Comparison of ENCODE assay signal across 8 mouse cellular contexts in genomic region chr8:94874358-94874757, GRCm38 (mm10). TPM values are rescaled to one million over a fixed set of nuclear protein-coding genes. Genes with fewer than 3 reads are reported as not detected.
A peak's percentile ranks its signal among the peaks of the same experiment; 100 is the strongest.
DNase-seq lines count a peak whose midpoint lies in the region; ATAC-seq and TF ChIP-seq lines count a peak whose summit lies in the region.

No protein-coding gene starts in this region.

- no peak overlapping the region for H3K27ac ChIP-seq in bone marrow macrophage, adult 2 months (ENCODE audit: insufficient read depth, low read depth, low read length)
- no peak overlapping the region; a peak in 1 of 4 replicates for H3K27ac ChIP-seq in heart, embryonic 14.5 days (replicated peaks in 1 of 2; ENCODE audit: control insufficient read depth in 1 of 2, insufficient read depth in 1 of 2, low read depth in 2 of 2, low read length in 2 of 2)
- H3K27ac ChIP-seq in kidney, postnatal 0 days = no peak overlapping the region

- 8% methylated on average over 6 of the region's 6 CpGs for WGBS in heart, embryonic 14.5 days
- WGBS in kidney, postnatal 0 days = 9% methylated on average over 6 of the region's 6 CpGs
- 8% methylated on average over 6 of the region's 6 CpGs for WGBS in lung, adult 2 months

- 0 out of 2 replicates have a peak, but pooled peaks cover 7% of the 10 kb centered on the region for H3K4me1 ChIP-seq in bone marrow macrophage, adult 2 months (ENCODE audit: control insufficient read depth, insufficient read depth, low read length)
- peaks cover 79% of the 10 kb centered on the region for H3K4me1 ChIP-seq in erythroblast, embryonic 14.5 days (ENCODE audit: control insufficient read depth)
- H3K4me1 ChIP-seq in heart, embryonic 14.5 days (ENCODE audit: control insufficient read depth in 2 of 2, insufficient read depth in 2 of 2, low read length in 2 of 2) = peaks cover 36 to 54% of the 10 kb centered on the region in 2 experiments
- peaks cover 28% of the 10 kb centered on the region for H3K4me1 ChIP-seq in kidney, postnatal 0 days (replicated peaks; ENCODE audit: insufficient read depth, low read length)
- H3K4me1 ChIP-seq in lung, adult 2 months (ENCODE audit: control insufficient read depth, insufficient read depth, low read length) = peaks cover 24% of the 10 kb centered on the region

- H3K4me2 ChIP-seq in heart, embryonic 14.5 days (ENCODE audit: low read length) = peak overlapping the region; percentile 97
- peak overlapping the region; percentile 94 for H3K4me2 ChIP-seq in kidney, postnatal 0 days (ENCODE audit: low read length)

- peak; percentile 98 for TF ChIP-seq CTCF in bone marrow macrophage, adult 2 months (IDR thresholded peaks at IDR 0.05; ENCODE audit: low read depth, low read length)
- TF ChIP-seq CTCF in kidney, postnatal 0 days (IDR thresholded peaks at IDR 0.05; ENCODE audit: low read depth) = peak; percentile 87
- TF ChIP-seq CTCF in lung, adult 2 months (IDR thresholded peaks at IDR 0.05; ENCODE audit: insufficient read depth, low read length) = peak; percentile 80

- peak overlapping the region; percentile 85; the same call in 1 of the 2 replicates for H3K9ac ChIP-seq in heart, embryonic 14.5 days (ENCODE audit: low read length)
- H3K9ac ChIP-seq in kidney, postnatal 0 days (ENCODE audit: low read depth, low read length) = no peak overlapping the region

- peak; percentile 86 for DNase-seq in ES-CJ7 (ENCODE audit: low read depth, low spot score)
- peak; percentile 82 for DNase-seq in kidney, postnatal 0 days (ENCODE audit: low spot score)
- peak; percentile 78 for DNase-seq in lung, adult 2 months
- peak; percentile 51 for DNase-seq in retina, postnatal 7 days (ENCODE audit: low read depth, low spot score)
- DNase-seq in urinary bladder, postnatal 14 days (ENCODE audit: low spot score) = peak; percentile 76

- H3K9me3 ChIP-seq in erythroblast, embryonic 14.5 days (ENCODE audit: control insufficient read depth, low read length) = no peaks in the 10 kb centered on the region; the same call in 1 of the 2 replicates
- no peaks in the 10 kb centered on the region for H3K9me3 ChIP-seq in heart, embryonic 14.5 days (ENCODE audit: control insufficient read depth, low read length)
- H3K9me3 ChIP-seq in kidney, postnatal 0 days (replicated peaks; ENCODE audit: low read length) = no peaks in the 10 kb centered on the region

- peaks cover 65% of the 10 kb centered on the region for H3K27me3 ChIP-seq in erythroblast, embryonic 14.5 days (ENCODE audit: control insufficient read depth)
- H3K27me3 ChIP-seq in heart, embryonic 14.5 days (ENCODE audit: control insufficient read depth, insufficient read depth, low read length) = no peaks in the 10 kb centered on the region
- no peaks in the 10 kb centered on the region for H3K27me3 ChIP-seq in kidney, postnatal 0 days (ENCODE audit: insufficient read depth, low read length)

- peaks cover 48% of the 10 kb centered on the region for H3K36me3 ChIP-seq in erythroblast, embryonic 14.5 days (ENCODE audit: control insufficient read depth)
- peaks cover 4% of the 10 kb centered on the region; the same call in 1 of the 2 replicates for H3K36me3 ChIP-seq in heart, embryonic 14.5 days (ENCODE audit: control insufficient read depth, insufficient read depth, low read length)
- no peaks in the 10 kb centered on the region for H3K36me3 ChIP-seq in kidney, postnatal 0 days (ENCODE audit: insufficient read depth, low read length)

- H3K4me3 ChIP-seq in bone marrow macrophage, adult 2 months (ENCODE audit: insufficient read depth, low read length) = no peak overlapping the region
- peak overlapping the region; percentile 70 for H3K4me3 ChIP-seq in erythroblast, embryonic 14.5 days (replicated peaks)
- peak overlapping the region; percentile 62 to 72 for H3K4me3 ChIP-seq in heart, embryonic 14.5 days (ENCODE audit: control insufficient read depth in 1 of 2, insufficient read depth in 1 of 2, low read depth in 1 of 2, low read length in 2 of 2)
- H3K4me3 ChIP-seq in kidney, postnatal 0 days (replicated peaks; ENCODE audit: low read depth, low read length) = peak overlapping the region; percentile 57; the same call in 1 of the 2 replicates
- H3K4me3 ChIP-seq in lung, adult 2 months (replicated peaks; ENCODE audit: extremely low read depth, low read depth, low read length) = peak overlapping the region; percentile 19

- no peak for TF ChIP-seq POLR2A in bone marrow macrophage, adult 2 months (IDR thresholded peaks at IDR 0.05; ENCODE audit: borderline replicate concordance, low read depth, low read length)
- TF ChIP-seq POLR2A in lung, adult 2 months (IDR thresholded peaks at IDR 0.05; ENCODE audit: borderline replicate concordance, extremely low read depth, low read depth, low read length) = no peak

- ATAC-seq in heart, embryonic 14.5 days (ENCODE audit: insufficient number of reproducible peaks, insufficient read depth, low FRiP score, low read depth) = no peak
- 0 out of 2 replicates have a peak, but pooled peaks have one; percentile 22 for ATAC-seq in kidney, postnatal 0 days (replicated peaks; ENCODE audit: low FRiP score, low read depth)

RNA-seq across cellular contexts. Expression of gene Dok4, which starts 1.8 kb away (rescaled TPM):
- polyA plus RNA-seq in bone marrow macrophage, adult 2 months (2012; ENCODE audit: insufficient read depth, insufficient read length, missing spikeins) = 3.7 and 7.4 TPM in 2 replicates
- polyA plus RNA-seq in erythroblast, embryonic 14.5 days (2012) = 11.8 and 12.5 TPM in 2 replicates
- polyA plus RNA-seq in heart, embryonic 14.5 days (2014; fragmentation: Nextera tagmentation; extraction: Ambion mirVana) = 27.8 and 28.2 TPM in 2 replicates
- polyA plus RNA-seq in kidney, postnatal 0 days (2015; fragmentation: Nextera tagmentation; extraction: Ambion mirVana) = 25.2 TPM in 2 replicates
- polyA plus RNA-seq in lung, adult 2 months (2012; rRNA removed) = 39.6 and 46.4 TPM in 2 replicates

RNA-seq across cellular contexts. Expression of gene Polr2c, which starts 17.1 kb away (rescaled TPM):
- 41.7 and 44.9 TPM in 2 replicates for polyA plus RNA-seq in bone marrow macrophage, adult 2 months (2012; ENCODE audit: insufficient read depth, insufficient read length, missing spikeins)
- 3.5 and 4.1 TPM in 2 replicates for polyA plus RNA-seq in erythroblast, embryonic 14.5 days (2012)
- 126 and 129 TPM in 2 replicates for polyA plus RNA-seq in heart, embryonic 14.5 days (2014; fragmentation: Nextera tagmentation; extraction: Ambion mirVana)
- 129 and 132 TPM in 2 replicates for polyA plus RNA-seq in kidney, postnatal 0 days (2015; fragmentation: Nextera tagmentation; extraction: Ambion mirVana)
- 81.9 and 105 TPM in 2 replicates for polyA plus RNA-seq in lung, adult 2 months (2012; rRNA removed)

RNA-seq across cellular contexts. Expression of gene Ciapin1, which starts 36.2 kb away (rescaled TPM):
- 12.9 and 19.7 TPM in 2 replicates for polyA plus RNA-seq in bone marrow macrophage, adult 2 months (2012; ENCODE audit: insufficient read depth, insufficient read length, missing spikeins)
- 37.6 and 98.2 TPM in 2 replicates for polyA plus RNA-seq in erythroblast, embryonic 14.5 days (2012)
- polyA plus RNA-seq in heart, embryonic 14.5 days (2014; fragmentation: Nextera tagmentation; extraction: Ambion mirVana) = 72.7 and 80.2 TPM in 2 replicates
- 112 and 129 TPM in 2 replicates for polyA plus RNA-seq in kidney, postnatal 0 days (2015; fragmentation: Nextera tagmentation; extraction: Ambion mirVana)
- 22.9 and 27.8 TPM in 2 replicates for polyA plus RNA-seq in lung, adult 2 months (2012; rRNA removed)

RNA-seq across cellular contexts. Expression of gene Coq9, which starts 36.2 kb away (rescaled TPM):
- 33.1 and 34.1 TPM in 2 replicates for polyA plus RNA-seq in bone marrow macrophage, adult 2 months (2012; ENCODE audit: insufficient read depth, insufficient read length, missing spikeins)
- 6.4 and 9.5 TPM in 2 replicates for polyA plus RNA-seq in erythroblast, embryonic 14.5 days (2012)
- polyA plus RNA-seq in heart, embryonic 14.5 days (2014; fragmentation: Nextera tagmentation; extraction: Ambion mirVana) = 175 and 181 TPM in 2 replicates
- polyA plus RNA-seq in kidney, postnatal 0 days (2015; fragmentation: Nextera tagmentation; extraction: Ambion mirVana) = 101 and 108 TPM in 2 replicates
- 123 and 158 TPM in 2 replicates for polyA plus RNA-seq in lung, adult 2 months (2012; rRNA removed)

RNA-seq across cellular contexts. Expression of gene Ccdc102a, which starts 43.5 kb away (rescaled TPM):
- polyA plus RNA-seq in bone marrow macrophage, adult 2 months (2012; ENCODE audit: insufficient read depth, insufficient read length, missing spikeins) = not detected in 2 replicates
- 0.02 and 0.06 TPM in 2 replicates for polyA plus RNA-seq in erythroblast, embryonic 14.5 days (2012)
- polyA plus RNA-seq in heart, embryonic 14.5 days (2014; fragmentation: Nextera tagmentation; extraction: Ambion mirVana) = 20.8 and 25.8 TPM in 2 replicates
- 17.5 and 20.0 TPM in 2 replicates for polyA plus RNA-seq in kidney, postnatal 0 days (2015; fragmentation: Nextera tagmentation; extraction: Ambion mirVana)
- 19.0 and 21.2 TPM in 2 replicates for polyA plus RNA-seq in lung, adult 2 months (2012; rRNA removed)
